Mouse (Mus musculus): ENCODE data around the gene Apol7c. TPM values are rescaled to one million over a fixed set of nuclear protein-coding genes. Genes with fewer than 3 reads are reported as not detected.
"Not testable (repeated sequence)": the region's sequence is repeated elsewhere in the genome, so short reads cannot be mapped to it uniquely, and the experiment has no call there.

Gene Apol7c
- total RNA-seq (2015) = not detected in 2 replicates
- total RNA-seq (2017) = not detected in 2 replicates

- ATAC-seq (replicated peaks; ENCODE audit: poor library complexity) = no peak
Observed at GRCm38 (mm10) chr15:77533216-77533615, at the start of gene Apol7c. TSS of gene Apol7c (minus strand) at chr15:77533316.

DNA sequence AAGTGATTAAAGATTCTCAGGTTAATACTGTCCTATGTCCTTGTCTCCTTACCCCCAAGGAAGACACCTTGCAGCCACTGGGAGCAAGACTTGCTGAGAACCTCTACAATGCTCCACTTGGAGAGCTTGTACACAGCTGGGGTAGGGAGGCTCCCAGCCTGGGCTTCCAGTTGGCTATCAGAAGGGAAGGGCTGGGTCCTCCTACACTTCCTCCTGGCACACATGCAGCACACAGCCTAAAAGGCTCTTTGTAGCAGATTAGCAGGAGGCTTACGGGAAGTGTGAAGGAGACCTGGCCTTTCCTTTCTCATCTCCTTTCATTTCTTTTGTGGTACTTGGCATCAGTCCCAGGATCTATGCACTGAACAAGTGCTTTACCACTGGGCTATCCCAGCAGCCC lies 48.6 kb upstream of the Apol7c start:
- ATAC-seq (replicated peaks; ENCODE audit: poor library complexity) = no peak

DNA sequence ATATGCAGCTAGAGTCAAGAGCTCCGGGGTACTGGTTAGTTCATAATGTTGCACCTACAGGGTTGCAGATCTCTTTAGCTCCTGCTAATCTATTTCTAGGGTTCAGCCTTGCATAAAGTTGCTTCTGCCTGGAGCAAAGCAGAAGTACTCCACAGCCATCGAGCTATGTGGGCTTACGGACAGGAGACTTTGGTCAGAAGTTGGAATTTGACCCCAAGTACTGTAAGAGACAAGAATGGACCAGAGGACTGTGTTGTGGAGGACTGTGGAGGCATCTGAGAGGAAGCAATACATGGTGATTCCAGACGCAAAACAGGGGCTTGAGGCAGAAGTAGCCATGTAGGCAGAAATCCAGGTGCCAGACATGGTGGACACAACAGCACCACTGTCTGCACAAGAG lies 46.2 kb upstream of the Apol7c start:
- no peak for ATAC-seq (replicated peaks; ENCODE audit: poor library complexity)

GRCm38 (mm10) chr15:77578801-77579200 lies 45.7 kb upstream of the Apol7c start:
- no peak for ATAC-seq (replicated peaks; ENCODE audit: poor library complexity)

GRCm38 (mm10) chr15:77563219-77563618 lies 30.1 kb upstream of the Apol7c start:
- no peak for ATAC-seq (replicated peaks; ENCODE audit: poor library complexity)

DNA sequence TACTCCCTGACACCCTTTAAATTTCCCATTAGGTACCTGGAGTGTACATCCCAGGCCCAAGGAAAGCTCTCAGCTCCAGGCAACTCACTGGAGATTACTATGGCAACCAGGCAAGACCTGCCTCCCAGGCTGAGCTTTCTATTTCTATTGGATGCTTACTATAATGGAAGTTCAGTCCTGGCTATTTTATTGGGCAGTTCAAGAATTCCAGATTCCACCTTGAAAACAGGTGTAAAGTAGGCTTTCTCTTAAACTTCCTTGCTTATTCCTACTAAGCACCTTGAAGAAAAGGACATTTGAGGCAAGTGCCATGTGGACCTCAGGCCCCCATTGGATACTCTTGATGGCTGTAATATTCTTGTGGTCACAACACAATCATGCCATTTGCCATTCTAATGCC lies 28.7 kb upstream of the Apol7c start, which contains the start of gene 1700025B11Rik:
Gene 1700025B11Rik (minus strand): TSS at position 101 of the 400 bp plus-strand sequence.
- no peak for ATAC-seq (replicated peaks; ENCODE audit: poor library complexity)

DNA sequence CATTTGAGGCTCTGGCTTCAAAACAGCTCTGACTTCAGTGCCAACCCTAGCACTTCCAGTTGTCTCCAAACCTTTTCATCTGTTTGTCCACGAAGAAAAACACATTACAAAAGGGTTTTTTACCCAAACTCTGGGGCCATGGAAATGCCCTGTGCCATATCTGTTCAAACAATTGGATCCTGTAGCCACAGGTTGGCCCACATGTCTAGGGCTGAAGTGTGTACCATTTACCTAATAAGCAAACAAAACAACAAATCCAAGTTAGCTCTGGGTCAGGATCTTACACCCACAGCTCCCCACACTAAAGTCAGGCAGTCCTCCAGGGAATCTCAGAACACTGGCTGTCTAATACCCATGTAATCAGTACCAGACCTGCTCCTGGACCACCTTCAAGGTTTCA lies 6.1 kb upstream of the Apol7c start:
- not testable (repeated sequence) for ATAC-seq (replicated peaks; ENCODE audit: poor library complexity)

GRCm38 (mm10) chr15:77523186-77523843 lies 9.8 kb downstream of the Apol7c start:
- ATAC-seq (replicated peaks; ENCODE audit: poor library complexity) = peak; percentile 61

GRCm38 (mm10) chr15:77520596-77520995 lies 12.5 kb downstream of the Apol7c start:
- not testable (repeated sequence) for ATAC-seq (replicated peaks; ENCODE audit: poor library complexity)

DNA sequence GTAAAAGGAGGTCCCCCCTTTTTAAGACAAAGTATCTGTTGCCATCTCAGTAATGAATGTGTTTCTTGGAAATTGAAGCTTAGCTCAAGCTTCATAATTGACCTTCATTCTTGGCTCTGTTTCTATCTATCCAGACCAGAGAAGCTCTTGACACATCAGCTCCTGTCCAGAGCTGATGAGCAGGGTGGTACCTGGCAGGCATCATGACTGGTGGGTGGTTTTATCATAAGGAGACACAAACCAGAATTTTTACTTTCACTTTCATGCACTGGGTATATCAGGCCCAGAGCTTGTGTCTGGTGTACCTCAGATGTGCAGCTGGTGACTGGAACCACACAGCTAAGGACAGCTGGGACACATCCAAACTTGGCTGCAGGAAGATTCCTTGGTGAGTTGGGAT lies 25.1 kb downstream of the Apol7c start, which contains the start of gene Apol11a:
Gene Apol11a (plus strand): TSS at position 306 of the 400 bp plus-strand sequence.
- 0 out of 2 replicates have a peak, but pooled peaks have one; percentile 29 for ATAC-seq (replicated peaks; ENCODE audit: poor library complexity)

GRCm38 (mm10) chr15:77494694-77495093 lies 38.4 kb downstream of the Apol7c start:
- not testable (repeated sequence) for ATAC-seq (replicated peaks; ENCODE audit: poor library complexity)

GRCm38 (mm10) chr15:77493181-77493580 lies 39.9 kb downstream of the Apol7c start:
- ATAC-seq (replicated peaks; ENCODE audit: poor library complexity) = not testable (repeated sequence)

DNA sequence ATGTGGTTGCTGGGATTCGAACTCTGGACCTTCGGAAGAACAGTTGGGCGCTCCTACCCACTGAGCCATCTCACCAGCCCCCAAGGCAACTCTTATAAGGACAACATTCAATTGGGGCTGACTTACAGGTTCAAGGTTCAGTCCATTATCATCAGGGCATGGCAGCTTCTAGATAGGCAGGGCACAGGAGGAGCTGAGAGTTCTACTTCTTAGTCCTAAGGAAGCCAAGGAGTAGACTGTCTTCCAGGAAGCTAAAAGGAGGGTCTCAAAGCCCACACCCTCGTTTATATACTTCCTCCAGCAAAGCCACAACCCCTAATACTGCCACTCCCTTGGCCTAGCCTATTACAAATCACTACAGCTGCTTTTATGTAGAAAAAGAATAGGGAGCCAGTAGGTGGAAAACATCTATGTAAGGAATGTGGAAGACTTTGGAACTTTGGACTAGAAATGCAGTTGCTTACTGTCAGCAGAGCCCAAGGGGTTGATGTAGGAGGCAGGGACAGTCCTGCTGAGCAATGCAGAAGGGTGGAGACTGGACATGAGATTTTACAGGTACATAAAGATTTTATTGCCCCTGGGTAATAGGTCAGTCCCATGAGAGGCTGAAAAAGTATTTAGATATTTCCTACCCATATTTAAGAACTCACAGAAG lies 50.8 kb downstream of the Apol7c start:
- no peak for ATAC-seq (replicated peaks; ENCODE audit: poor library complexity)

DNA sequence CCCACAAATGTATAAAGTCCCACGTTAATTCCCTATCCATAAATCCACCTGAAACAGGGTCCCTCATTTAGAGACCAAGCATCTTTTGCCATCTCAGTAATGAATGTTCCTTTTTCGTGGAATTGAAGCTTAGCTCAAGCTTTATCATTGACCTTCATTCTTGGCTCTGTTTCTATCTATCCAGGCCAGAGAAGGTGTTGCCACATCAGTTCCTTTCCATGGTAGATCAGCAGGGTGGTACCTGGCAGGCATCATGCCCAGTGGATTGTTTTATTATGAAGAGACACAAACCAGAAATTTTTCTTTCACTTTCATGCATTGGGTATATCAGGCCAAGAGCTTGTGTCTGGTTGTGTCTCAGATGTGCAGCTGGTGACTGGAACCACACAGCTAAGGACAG lies 56.4 kb downstream of the Apol7c start, which contains the start of gene Apol10a:
Gene Apol10a (plus strand): TSS at position 355 of the 400 bp plus-strand sequence.
- ATAC-seq (replicated peaks; ENCODE audit: poor library complexity) = not testable (repeated sequence)

Other genes with a start within 250 kb of the Apol7c start
- gene Rbfox2, start 226.3 kb downstream of the Apol7c start, total RNA-seq (2015) = 0.22 and 0.32 TPM in 2 replicates
- 0.54 and 0.87 TPM in 2 replicates for gene Rbfox2, start 226.3 kb downstream of the Apol7c start, total RNA-seq (2017)
- not detected in 2 replicates for gene Apol7a, start 134.2 kb downstream of the Apol7c start, total RNA-seq (2015)
- not detected in 2 replicates for gene Apol7a, start 134.2 kb downstream of the Apol7c start, total RNA-seq (2017)
- not detected in 2 replicates for gene Apol9a, start 122.2 kb downstream of the Apol7c start, total RNA-seq (2015)
- not detected in 2 replicates for gene Apol9a, start 122.2 kb downstream of the Apol7c start, total RNA-seq (2017)
- not detected in 2 replicates for gene Apol7b, start 85.8 kb downstream of the Apol7c start, total RNA-seq (2015)
- gene Apol7b, start 85.8 kb downstream of the Apol7c start, total RNA-seq (2017) = not detected in 2 replicates
- not detected in 2 replicates for gene Apol10a, start 56.3 kb downstream of the Apol7c start, total RNA-seq (2015)
- not detected in 2 replicates for gene Apol10a, start 56.3 kb downstream of the Apol7c start, total RNA-seq (2017)
- not detected in 2 replicates for gene Apol11a, start 25.0 kb downstream of the Apol7c start, total RNA-seq (2015)
- gene Apol11a, start 25.0 kb downstream of the Apol7c start, total RNA-seq (2017) = not detected in 2 replicates
- gene 1700025B11Rik, start 28.6 kb upstream of the Apol7c start, total RNA-seq (2015) = not detected in 2 replicates
- not detected in 2 replicates for gene 1700025B11Rik, start 28.6 kb upstream of the Apol7c start, total RNA-seq (2017)
- gene Apol10b, start 62.8 kb upstream of the Apol7c start, total RNA-seq (2015) = not detected in 2 replicates
- gene Apol10b, start 62.8 kb upstream of the Apol7c start, total RNA-seq (2017) = not detected in 2 replicates
- not detected in 2 replicates for gene Gm36245, start 65.9 kb upstream of the Apol7c start, total RNA-seq (2015)
- gene Gm36245, start 65.9 kb upstream of the Apol7c start, total RNA-seq (2017) = not detected in 2 replicates
- gene Apol11b, start 110.0 kb upstream of the Apol7c start, total RNA-seq (2015) = not detected in 2 replicates
- not detected in 2 replicates for gene Apol11b, start 110.0 kb upstream of the Apol7c start, total RNA-seq (2017)
- gene Apol7e, start 165.5 kb upstream of the Apol7c start, total RNA-seq (2015) = 0.94 TPM in 1 of 2 replicates, not detected in the other
- gene Apol7e, start 165.5 kb upstream of the Apol7c start, total RNA-seq (2017) = 0.07 TPM in 1 of 2 replicates, not detected in the other
- not detected in 2 replicates for gene Apol9b, start 195.7 kb upstream of the Apol7c start, total RNA-seq (2015)
- not detected in 2 replicates for gene Apol9b, start 195.7 kb upstream of the Apol7c start, total RNA-seq (2017)
- gene Apol8, start 223.7 kb upstream of the Apol7c start, total RNA-seq (2015) = 0.05 and 1.8 TPM in 2 replicates
- gene Apol8, start 223.7 kb upstream of the Apol7c start, total RNA-seq (2017) = 0.14 and 0.50 TPM in 2 replicates